Mouse (Mus musculus): ENCODE measurements around the gene Trip10.

GRCm38 (mm10) chr17:57295935-57296334 is 46.7 kb downstream of the Trip10 start:
- TF ChIP-seq CTCF (IDR thresholded peaks at IDR 0.05; ENCODE audit: low read depth, low read length) (no peak), GATA1 (IDR thresholded peaks at IDR 0.05; ENCODE audit: borderline replicate concordance, low read length) (no peak), TAL1 (conservative IDR thresholded peaks at IDR 0.05; ENCODE audit: low read depth, low read length) (no peak), GATA2 (IDR thresholded peaks at IDR 0.05; ENCODE audit: borderline replicate concordance, low read depth, low read length) (no peak), POLR2AphosphoS5 (IDR thresholded peaks at IDR 0.05; ENCODE audit: insufficient replicate concordance, low read depth, low read length) (no peak)
